Mouse (Mus musculus) embryonic fibroblast, embryonic 13.5 days (primary cell): ENCODE measurements at regions not wholly inside any gene's neighbourhood (a gene's known extent, or its start where the extent isn't known, plus 50 kb on each side); places are given as distances from the start of the nearest gene placed in this dataset.

Experiments used
- CTCF ChIP-seq: IDR thresholded peaks from 2 replicates; pipeline ENCODE4 v1.5.1; 2011; ENCODE audit warnings: mild to moderate bottlenecking, control low read depth, low read length, moderate library complexity, borderline replicate concordance; ENCODE audit not compliant: insufficient read depth
- POLR2A ChIP-seq: IDR thresholded peaks from 2 replicates; pipeline ENCODE4 v1.6.1; 2011; ENCODE audit warnings: low read depth, mild to moderate bottlenecking, control low read depth, low read length, moderate library complexity

GRCm38 (mm10) chr7:145098335-145098734, 109.6 kb downstream of the 1810010D01Rik start:
- TF ChIP-seq CTCF, result no peak
- no peak for TF ChIP-seq POLR2A
